Mouse (Mus musculus): Measurements from ENCODE around the gene Lingo2. TPM values are rescaled to one million over a fixed set of nuclear protein-coding genes. Genes with fewer than 3 reads are reported as not detected.

The Lingo2 gene
- total RNA-seq (2021): 10 to 100 TPM; 47.0 to 61.3 TPM
- long read RNA-seq, partial matches to known transcripts: 3 of 16 reads
- long read RNA-seq, other reads (novel, unspliced or antisense): 13 of 16 reads

- peak; percentile 37 to 60 for DNase-seq (ENCODE audit: low spot score in 2 of 2)
These were observed at the start of gene Lingo2 for GRCm38 (mm10) chr4:36951150-36951954. TSS of gene Lingo2 (minus strand) at chr4:36951747.

- no peak for DNase-seq (ENCODE audit: low spot score in 2 of 2)
These were observed 21.8 kb upstream of the Lingo2 start for GRCm38 (mm10) chr4:36973358-36973757.

GRCm38 (mm10) chr4:36952431-36953429 is 1.2 kb upstream of the Lingo2 start:
- peak; percentile 13 to 27 for DNase-seq (ENCODE audit: low spot score in 2 of 2)

- peak in 1 of 2 experiments; percentile 29 for DNase-seq (ENCODE audit: low spot score in 2 of 2)
These were observed 338 bp upstream of the Lingo2 start for GRCm38 (mm10) chr4:36951955-36952215.

- peak in 1 of 2 experiments; percentile 29 for DNase-seq (ENCODE audit: low spot score in 2 of 2)
These were observed 777 bp downstream of the Lingo2 start for GRCm38 (mm10) chr4:36950790-36951149.

GRCm38 (mm10) chr4:36950021-36950751 is 1.4 kb downstream of the Lingo2 start:
- peak; percentile 85 to 88 for DNase-seq (ENCODE audit: low spot score in 2 of 2)

- no peak for DNase-seq (ENCODE audit: low spot score in 2 of 2)
These were observed 60.7 kb downstream of the Lingo2 start for GRCm38 (mm10) chr4:36890810-36891209.

- no peak for DNase-seq (ENCODE audit: low spot score in 2 of 2)
These were observed 61.2 kb downstream of the Lingo2 start for GRCm38 (mm10) chr4:36890365-36890764.

GRCm38 (mm10) chr4:36874781-36875180 is 76.8 kb downstream of the Lingo2 start:
- no peak for DNase-seq (ENCODE audit: low spot score in 2 of 2)

- DNase-seq (ENCODE audit: low spot score in 2 of 2): no peak
These were observed 126.6 kb downstream of the Lingo2 start for GRCm38 (mm10) chr4:36824982-36825381.

GRCm38 (mm10) chr4:36821914-36822313 is 129.6 kb downstream of the Lingo2 start:
- no peak for DNase-seq (ENCODE audit: low spot score in 2 of 2)

GRCm38 (mm10) chr4:36775088-36775487 is 176.5 kb downstream of the Lingo2 start:
- no peak for DNase-seq (ENCODE audit: low spot score in 2 of 2)

GRCm38 (mm10) chr4:36730691-36731090 is 220.9 kb downstream of the Lingo2 start:
- no peak for DNase-seq (ENCODE audit: low spot score in 2 of 2)

GRCm38 (mm10) chr4:36716411-36716810 is 235.1 kb downstream of the Lingo2 start:
- DNase-seq (ENCODE audit: low spot score in 2 of 2): no peak

GRCm38 (mm10) chr4:36698888-36699287 is 252.7 kb downstream of the Lingo2 start:
- DNase-seq (ENCODE audit: low spot score in 2 of 2): no peak

- DNase-seq (ENCODE audit: low spot score in 2 of 2): no peak
These were observed 254.7 kb downstream of the Lingo2 start for GRCm38 (mm10) chr4:36696810-36697209.

GRCm38 (mm10) chr4:36659920-36660319 is 291.6 kb downstream of the Lingo2 start:
- no peak for DNase-seq (ENCODE audit: low spot score in 2 of 2)

- no peak for DNase-seq (ENCODE audit: low spot score in 2 of 2)
These were observed 303.8 kb downstream of the Lingo2 start for GRCm38 (mm10) chr4:36647753-36648152.

GRCm38 (mm10) chr4:36635666-36636065 is 315.9 kb downstream of the Lingo2 start:
- DNase-seq (ENCODE audit: low spot score in 2 of 2): no peak

- DNase-seq (ENCODE audit: low spot score in 2 of 2): no peak
These were observed 374.7 kb downstream of the Lingo2 start for GRCm38 (mm10) chr4:36576801-36577200.

GRCm38 (mm10) chr4:36576256-36576655 is 375.3 kb downstream of the Lingo2 start:
- no peak for DNase-seq (ENCODE audit: low spot score in 2 of 2)

Measured in layer of hippocampus, postnatal 10 days (tissue).